Mouse (Mus musculus) embryonic fibroblast, embryonic 13.5 days (primary cell): ENCODE data around the gene Srpk1. TPM values are rescaled to one million over a fixed set of nuclear protein-coding genes. Genes with fewer than 3 reads are reported as not detected.

Source experiments
- H3K27ac ChIP-seq: 2 replicates; pipeline ENCODE4 v1.5.1; 2012; ENCODE audit warnings: low read length, control low read depth, inconsistent platforms; ENCODE audit not compliant: insufficient read depth
- H3K4me1 ChIP-seq: 2 replicates; pipeline ENCODE4 v1.6.1; 2011; ENCODE audit warnings: low read length; ENCODE audit not compliant: control insufficient read depth, insufficient read depth
- H3K4me3 ChIP-seq: 2 replicates; pipeline ENCODE4 v1.5.1; 2011; ENCODE audit warnings: mild to moderate bottlenecking, control low read depth, low read length; ENCODE audit not compliant: insufficient read depth
- CTCF ChIP-seq: IDR thresholded peaks from 2 replicates; pipeline ENCODE4 v1.5.1; 2011; ENCODE audit warnings: mild to moderate bottlenecking, control low read depth, low read length, moderate library complexity, borderline replicate concordance; ENCODE audit not compliant: insufficient read depth
- POLR2A ChIP-seq: IDR thresholded peaks from 2 replicates; pipeline ENCODE4 v1.6.1; 2011; ENCODE audit warnings: low read depth, mild to moderate bottlenecking, control low read depth, low read length, moderate library complexity
- polyA plus RNA-seq: library from polyadenylated mRNA; stranded (reverse); fragments of >200 nt; gene quantifications from 2 replicates; pipeline ENCODE4 v1.2.4, GENCODE M21; 2011; ENCODE audit warnings: low read depth; ENCODE audit not compliant: missing spikeins, insufficient read length

The Srpk1 gene
- polyA plus RNA-seq, 1 experiment, result 115 TPM

- Histone ChIP-seq H3K4me3 (no peak overlapping the region), H3K27ac (no peak overlapping the region), H3K4me1 (no peaks in the 10 kb centered on the region)
- TF ChIP-seq POLR2A, result no peak
- TF ChIP-seq CTCF, result no peak
Measured at GRCm38 (mm10) chr17:28546925-28547324, 75.6 kb downstream of the Srpk1 start.

GRCm38 (mm10) chr17:28537881-28538280 is 84.6 kb downstream of the Srpk1 start:
- H3K4me3 ChIP-seq, result no peak overlapping the region
- TF ChIP-seq POLR2A (no peak), CTCF (no peak)
- H3K27ac ChIP-seq, result no peak overlapping the region

More at GRCm38 (mm10) chr17:28537881-28538280, 84.6 kb downstream of the Srpk1 start:
- no peaks in the 10 kb centered on the region for H3K4me1 ChIP-seq

Other genes starting within 250 kb of the Srpk1 start
- 30.7 and 31.3 TPM in 2 replicates for gene Fkbp5, start 105.2 kb downstream of the Srpk1 start, polyA plus RNA-seq
- not detected in 2 replicates for gene Armc12, start 91.9 kb downstream of the Srpk1 start, polyA plus RNA-seq
- not detected in 2 replicates for gene Clpsl2, start 73.3 kb downstream of the Srpk1 start, polyA plus RNA-seq
- gene Clps, start 61.9 kb downstream of the Srpk1 start, polyA plus RNA-seq, result not detected in 2 replicates
- gene Lhfpl5, start 47.1 kb downstream of the Srpk1 start, polyA plus RNA-seq, result not detected in 2 replicates
- gene Slc26a8, start 67.5 kb upstream of the Srpk1 start, polyA plus RNA-seq, result 0.67 and 1.0 TPM in 2 replicates
- gene Mapk14, start 68.6 kb upstream of the Srpk1 start, polyA plus RNA-seq, result 72.0 and 76.5 TPM in 2 replicates
- 2.3 and 4.6 TPM in 2 replicates for gene AC170998.1, start 103.4 kb upstream of the Srpk1 start, polyA plus RNA-seq
- gene Mapk13, start 146.6 kb upstream of the Srpk1 start, polyA plus RNA-seq, result 12.4 and 24.2 TPM in 2 replicates
- gene Brpf3, start 178.4 kb upstream of the Srpk1 start, polyA plus RNA-seq, result 41.9 and 43.7 TPM in 2 replicates
- gene Pnpla1, start 235.7 kb upstream of the Srpk1 start, polyA plus RNA-seq, result not detected in 2 replicates